Mouse (Mus musculus) left cerebral cortex, postnatal 4 days (tissue): ENCODE results near the gene Synrg. TPM values are rescaled to one million over a fixed set of nuclear protein-coding genes. Genes with fewer than 3 reads are reported as not detected.

Experiments used
- DNase-seq: peaks from one replicate; pipeline ENCODE4 v3.0.0-alpha.2; 2022
- intact Hi-C: fragments of 180-260 bp; cut with DNase I; formaldehyde crosslinking; loops from one replicate; pipeline ENCODE4 v1.15.1; 2025
- total RNA-seq, 2 experiments: library from RNA; stranded (reverse); gene quantifications; 2 replicates each; pipeline ENCODE4 v1.2.3; 2021

Synrg gene
- total RNA-seq, 2 experiments from 2014 or later: 58.9 to 63.6 TPM

DNA sequence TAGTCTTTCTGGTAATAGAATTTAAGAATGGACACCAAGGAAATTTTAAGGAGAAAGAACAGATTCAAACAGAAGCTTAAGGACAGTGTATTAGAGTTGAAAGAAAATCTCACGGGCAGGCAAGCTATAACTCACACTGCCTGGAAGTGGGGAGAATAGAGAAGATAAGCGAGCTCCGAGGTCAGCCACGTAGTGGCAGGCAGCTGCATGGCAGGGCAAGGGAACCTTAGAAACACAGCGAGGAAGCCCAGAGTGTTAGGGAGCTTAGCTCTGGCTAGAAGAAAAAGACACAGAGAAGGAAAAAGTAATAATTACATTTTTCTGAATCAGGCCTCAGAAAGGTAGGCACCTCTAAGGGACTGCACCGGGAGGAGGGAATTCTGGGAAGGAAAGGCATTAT, 15.8 kb downstream of the Synrg start:
- intact Hi-C loops: no loop called here
- no peak for DNase-seq

DNA sequence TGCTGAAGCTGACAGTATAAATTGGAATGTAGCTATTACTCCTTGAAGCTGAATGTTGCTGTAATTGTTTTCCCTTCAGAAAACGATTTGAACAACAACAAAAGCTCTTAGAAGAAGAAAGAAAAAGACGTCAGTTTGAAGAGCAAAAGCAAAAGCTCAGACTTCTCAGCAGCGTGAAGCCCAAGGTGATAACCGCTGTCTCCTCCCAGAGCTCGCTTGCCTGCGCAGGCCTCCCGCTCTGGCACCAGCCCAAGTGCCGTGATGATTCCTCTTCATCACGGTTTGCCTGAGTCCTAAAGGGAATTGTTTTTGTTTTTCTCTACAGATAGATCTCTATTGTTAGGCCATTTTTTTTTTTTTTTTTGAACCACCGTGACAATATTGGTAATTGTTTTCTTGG, 17.1 kb downstream of the Synrg start:
- no peak for DNase-seq
- intact Hi-C loops: no loop called here

- intact Hi-C loops: no loop called here
- no peak for DNase-seq
Measured at GRCm38 (mm10) chr11:83991701-83992100, 27.5 kb downstream of the Synrg start.

DNA sequence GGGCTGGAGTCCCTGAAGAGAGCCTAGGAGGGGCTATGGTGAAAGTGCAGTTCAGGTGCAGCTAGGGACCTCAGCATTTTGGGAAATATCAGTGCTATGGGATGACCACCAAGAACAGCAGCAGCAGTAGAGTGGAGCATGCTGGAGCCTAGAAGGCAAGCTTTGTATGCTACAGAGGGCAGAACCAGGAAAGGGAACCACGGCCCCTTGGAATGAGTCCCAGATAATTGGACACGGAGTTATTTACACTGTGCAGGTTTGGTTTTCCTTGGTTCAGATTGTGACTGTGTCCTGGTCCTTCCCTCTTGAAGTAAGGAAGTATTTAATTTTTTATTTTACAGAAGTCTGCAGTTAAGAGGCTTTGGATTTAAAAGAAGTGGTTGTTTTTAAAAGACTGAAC, 29.2 kb downstream of the Synrg start:
- no peak for DNase-seq
- intact Hi-C loops: no loop called here

- DNase-seq: no peak
- intact Hi-C loops: no loop called here
Measured at GRCm38 (mm10) chr11:83994481-83994880, 30.3 kb downstream of the Synrg start.

GRCm38 (mm10) chr11:83995535-83995950, 31.3 kb downstream of the Synrg start:
- intact Hi-C loops: no loop called here
- no peak for DNase-seq

- intact Hi-C loops: no loop called here
- no peak for DNase-seq
Measured at GRCm38 (mm10) chr11:83997171-83997868, 33.1 kb downstream of the Synrg start.

GRCm38 (mm10) chr11:83998993-83999392, 34.8 kb downstream of the Synrg start:
- no peak for DNase-seq
- intact Hi-C loops: no loop called here

- intact Hi-C loops: no loop called here
- no peak for DNase-seq
Measured at GRCm38 (mm10) chr11:83999411-83999915, 35.2 kb downstream of the Synrg start.

GRCm38 (mm10) chr11:84001257-84001656, 37.0 kb downstream of the Synrg start:
- intact Hi-C loops: no loop called here
- DNase-seq: no peak

DNA sequence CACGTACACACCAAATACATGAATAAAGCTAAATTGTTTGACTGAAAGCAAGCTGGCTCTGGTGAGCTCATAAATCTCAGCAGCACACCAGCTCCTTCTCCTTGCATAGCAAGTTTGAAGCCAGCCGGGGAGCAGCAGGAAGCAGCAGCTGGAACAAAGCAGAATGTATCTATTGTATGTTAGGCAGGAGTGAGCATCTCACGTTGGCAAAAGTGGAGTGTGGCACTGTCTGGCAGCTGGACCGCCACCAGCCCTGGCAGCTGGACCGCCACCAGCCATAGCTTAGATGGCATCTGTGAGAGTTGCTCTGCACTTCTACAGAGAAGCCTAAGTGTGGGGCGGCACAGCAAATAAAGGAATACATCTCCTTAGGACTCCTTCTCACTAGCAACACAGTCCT, 39.8 kb downstream of the Synrg start:
- intact Hi-C loops: no loop called here
- DNase-seq: no peak

DNA sequence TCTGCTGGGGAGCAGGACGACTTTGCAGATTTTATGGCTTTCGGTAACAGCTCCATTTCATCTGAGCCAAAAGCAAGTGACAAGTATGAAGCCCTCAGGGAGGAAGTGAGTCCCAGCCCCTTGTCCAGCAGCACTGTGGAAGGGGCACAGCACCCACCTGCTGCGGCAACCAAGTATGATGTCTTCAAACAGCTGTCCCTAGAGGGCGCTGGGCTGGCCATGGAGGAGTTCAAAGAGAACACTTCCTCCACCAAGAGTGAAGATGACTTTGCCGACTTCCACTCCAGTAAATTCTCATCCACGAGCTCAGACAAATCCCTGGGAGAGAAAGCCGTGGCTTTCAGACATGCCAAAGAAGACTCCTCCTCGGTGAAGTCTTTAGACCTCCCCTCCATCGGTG, 44.8 kb downstream of the Synrg start:
- DNase-seq: peak; percentile 18
- intact Hi-C loops: no loop called here

DNA sequence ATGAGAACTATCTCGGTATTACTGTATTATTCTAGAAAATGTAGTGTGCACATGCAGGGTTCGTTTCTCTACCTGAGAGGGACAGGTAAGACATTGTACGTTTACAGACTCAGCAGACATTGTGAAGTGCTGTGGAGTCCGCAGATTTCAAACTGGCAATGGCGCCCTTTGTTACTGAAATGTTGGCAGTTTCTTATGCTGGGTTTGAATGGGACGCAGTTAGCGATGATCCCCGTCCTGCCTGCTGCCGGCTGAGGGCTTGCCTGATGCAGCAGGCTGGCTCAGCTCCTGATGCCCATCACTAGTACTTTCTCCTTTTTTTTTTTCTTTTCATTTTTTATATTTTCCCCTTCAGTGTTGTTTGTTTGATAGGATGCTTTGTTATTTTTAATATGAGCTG, 46.2 kb downstream of the Synrg start:
- intact Hi-C loops: loop anchor here (5.0 kb wide), 1 partner anchor 57 kb away; the partner anchor contains the start of gene Dusp14
- peak; percentile 20 for DNase-seq

DNA sequence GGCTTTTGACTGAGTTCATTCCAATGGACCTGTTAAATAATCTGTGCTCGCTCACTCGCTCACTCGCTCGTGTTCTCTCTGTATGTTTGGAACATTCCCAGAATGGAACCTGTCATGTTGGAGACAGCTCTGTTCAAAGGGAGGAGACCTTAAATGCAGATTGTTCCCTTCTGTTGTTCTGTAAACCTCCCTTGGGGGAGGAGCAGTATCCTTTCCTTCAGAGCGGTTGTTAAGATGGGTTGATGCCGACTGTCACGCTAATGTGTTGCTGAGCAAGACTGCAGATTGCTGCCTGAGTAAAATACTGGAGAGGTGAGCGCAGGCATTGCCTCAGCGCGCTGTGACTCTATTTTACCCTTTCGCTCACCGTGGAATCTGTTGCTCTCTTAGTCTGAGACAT, 46.8 kb downstream of the Synrg start:
- DNase-seq: no peak
- intact Hi-C loops: loop anchor here (5.0 kb wide), 1 partner anchor 56 kb away; the partner anchor contains the start of gene Dusp14

DNA sequence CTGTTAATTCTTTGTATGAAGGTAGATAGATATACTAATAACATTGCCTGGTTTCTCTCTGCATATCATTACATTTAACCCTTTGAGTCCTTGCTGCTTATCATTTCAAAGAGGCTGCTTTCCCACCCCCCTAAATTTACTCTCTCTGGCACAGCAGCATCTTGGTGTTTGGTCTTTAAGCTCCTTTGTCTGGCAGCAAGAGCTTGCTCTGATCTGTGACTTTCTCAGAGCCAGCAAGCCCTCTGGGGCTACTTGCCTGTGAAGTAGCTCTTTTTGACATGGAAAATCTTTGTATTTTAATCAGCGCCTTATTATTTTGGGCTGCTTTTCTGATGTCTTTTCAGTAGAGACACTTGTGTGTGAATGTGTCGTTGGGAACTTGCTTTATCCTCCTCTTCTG, 47.3 kb downstream of the Synrg start:
- intact Hi-C loops: loop anchor here (5.0 kb wide), 1 partner anchor 56 kb away; the partner anchor contains the start of gene Dusp14
- no peak for DNase-seq

- peak; percentile 87 for DNase-seq
- intact Hi-C loops: loop anchor here (5.0 kb wide), 1 partner anchor 54 kb away; the partner anchor contains the start of gene Dusp14
Measured at GRCm38 (mm10) chr11:84013105-84013504, 48.9 kb downstream of the Synrg start.

GRCm38 (mm10) chr11:84016147-84016809, 52.0 kb downstream of the Synrg start:
- intact Hi-C loops: no loop called here
- no peak for DNase-seq

DNA sequence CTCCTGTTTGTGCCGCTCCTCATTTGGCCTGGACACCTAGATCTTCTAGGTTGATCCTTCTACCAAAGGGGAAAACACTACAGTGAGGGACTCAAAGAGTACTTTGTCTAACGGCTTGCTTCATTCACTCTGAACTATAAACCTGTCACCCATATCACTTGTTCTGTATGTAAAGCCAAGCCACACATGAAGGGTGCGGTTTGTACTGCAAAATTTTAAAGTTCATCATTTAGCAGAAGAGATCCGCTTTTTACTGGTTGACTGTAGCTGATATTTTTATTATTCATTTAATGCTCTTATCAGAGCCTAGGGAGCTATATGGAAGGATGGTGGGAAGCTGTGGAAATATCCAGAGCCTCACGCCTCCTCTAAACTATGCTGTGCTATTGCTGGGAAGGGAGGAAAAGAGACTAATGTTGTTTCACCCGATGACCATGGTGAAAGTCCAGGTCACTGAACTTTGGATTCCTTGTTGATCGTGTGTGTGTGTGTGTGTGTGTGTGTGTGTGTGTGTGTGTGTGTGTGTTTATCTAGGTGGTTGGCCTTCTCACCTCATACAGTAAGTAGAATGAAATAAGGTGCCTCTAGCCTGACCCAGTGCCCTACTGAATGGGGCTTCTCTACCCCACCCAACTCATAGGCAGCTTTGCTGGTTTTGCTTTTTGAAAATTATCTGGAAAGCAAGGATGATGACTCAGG, 52.7 kb downstream of the Synrg start:
- intact Hi-C loops: no loop called here
- DNase-seq: no peak

DNA sequence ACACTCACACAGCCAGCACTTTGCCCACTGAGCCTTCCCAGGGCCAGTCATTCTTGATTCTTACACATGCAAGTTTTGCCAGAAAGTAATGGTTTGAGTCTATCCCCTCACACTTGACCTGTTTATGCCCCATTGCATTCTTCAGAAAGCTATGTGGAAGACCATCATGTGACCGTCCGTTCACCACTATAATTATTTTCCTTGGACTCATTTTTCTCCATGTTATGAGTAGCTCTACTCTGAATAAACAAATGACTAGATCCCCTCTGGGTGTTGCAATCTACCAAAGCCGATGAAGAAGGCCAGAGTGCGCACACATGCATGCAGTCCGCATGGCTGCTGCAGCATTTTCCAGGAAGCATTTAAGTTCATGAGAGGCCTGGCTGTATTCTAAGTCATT, 63.0 kb downstream of the Synrg start:
- DNase-seq: no peak
- intact Hi-C loops: no loop called here

DNA sequence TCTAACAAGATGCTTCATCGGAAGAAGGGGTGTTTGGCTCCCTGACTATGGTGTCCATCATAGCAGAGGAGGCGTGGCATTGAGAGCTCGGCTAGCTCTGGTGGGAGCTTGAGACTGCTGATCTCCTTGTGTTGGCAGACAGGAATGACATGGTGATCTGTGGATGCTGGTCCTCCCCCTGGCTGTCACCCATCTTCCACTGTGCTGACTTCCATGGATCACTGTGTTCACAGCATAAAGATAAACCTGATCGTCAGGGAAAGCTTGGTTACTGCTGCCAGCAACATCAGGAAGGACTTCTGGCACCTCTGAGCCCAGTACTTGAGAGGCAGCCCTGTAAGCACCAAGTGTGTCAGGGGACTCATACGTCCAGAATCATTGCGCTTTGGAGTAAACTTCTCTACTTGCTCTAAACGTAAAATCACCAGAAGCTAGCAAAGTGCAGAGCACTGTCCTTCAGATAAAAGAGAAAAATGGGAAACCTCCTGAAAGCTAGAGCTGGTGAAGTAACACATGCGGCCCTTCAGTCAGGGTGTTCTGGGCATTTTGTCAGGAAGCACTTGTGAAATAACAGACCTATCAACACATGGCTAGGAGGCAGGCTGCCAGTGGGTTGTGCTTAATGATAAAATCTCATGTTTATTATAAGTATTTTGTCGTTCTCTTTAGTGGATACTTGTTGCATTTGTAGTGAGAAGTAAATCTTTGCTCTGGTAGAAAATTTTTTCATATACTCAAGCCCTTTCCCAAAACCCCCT, 64.2 kb downstream of the Synrg start:
- DNase-seq: no peak
- intact Hi-C loops: no loop called here

- intact Hi-C loops: no loop called here
- DNase-seq: peak; percentile 39
Measured at GRCm38 (mm10) chr11:84031971-84032370, 67.7 kb downstream of the Synrg start.
